8 mouse cellular contexts compared by ENCODE assay signal in the genomic region with DNA sequence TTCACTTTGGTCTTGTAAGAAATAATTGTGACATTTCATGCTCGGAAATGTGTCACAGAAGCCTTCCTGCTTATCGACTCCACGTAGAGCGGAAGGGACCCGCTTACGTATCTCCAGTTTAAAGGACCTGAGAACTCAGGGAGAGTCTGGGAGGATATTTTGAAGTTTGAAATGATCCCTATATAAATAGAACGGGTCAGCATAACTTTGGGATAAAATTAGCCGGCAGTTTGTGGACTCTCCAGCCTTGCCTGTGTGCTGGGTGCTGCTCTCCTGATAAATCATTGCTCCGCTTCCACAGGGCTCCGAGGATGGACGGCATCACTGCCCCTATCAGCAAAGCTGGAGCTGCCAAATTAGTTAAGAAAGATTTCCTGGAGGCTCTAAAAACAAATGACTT. TPM values are rescaled to one million over a fixed set of nuclear protein-coding genes. Genes with fewer than 3 reads are reported as not detected.
DNase-seq lines count a peak whose midpoint lies in the region; ATAC-seq and TF ChIP-seq lines count a peak whose summit lies in the region.

No protein-coding gene starts in this region.

- H3K4me2 ChIP-seq in stomach, postnatal 0 days (replicated peaks; ENCODE audit: low read depth), result peak overlapping the region; percentile 54

- intact Hi-C loops in heart, postnatal 10 days (cut with DNase I), result no loop called here

- TF ChIP-seq POLR2A in bone marrow macrophage, adult 2 months (IDR thresholded peaks at IDR 0.05; ENCODE audit: borderline replicate concordance, low read depth, low read length), result no peak
- no peak for TF ChIP-seq POLR2A in liver, adult 2 months (IDR thresholded peaks at IDR 0.05; ENCODE audit: extremely low read depth, insufficient read depth, low read length)

- H3K36me3 ChIP-seq in embryonic facial prominence, embryonic 10.5 days (replicated peaks), result no peaks in the 10 kb centered on the region
- H3K36me3 ChIP-seq in liver, adult 2 months (ENCODE audit: control insufficient read depth, insufficient read depth, low read length), result no peaks in the 10 kb centered on the region
- H3K36me3 ChIP-seq in stomach, postnatal 0 days (ENCODE audit: control insufficient read depth, insufficient read depth, low read length), result no peaks in the 10 kb centered on the region

- no peaks in the 10 kb centered on the region for H3K9me3 ChIP-seq in embryonic facial prominence, embryonic 10.5 days
- H3K9me3 ChIP-seq in stomach, postnatal 0 days (ENCODE audit: control insufficient read depth, low read length), result no peaks in the 10 kb centered on the region

- no peak overlapping the region for H3K27ac ChIP-seq in bone marrow macrophage, adult 2 months (ENCODE audit: insufficient read depth, low read depth, low read length)
- H3K27ac ChIP-seq in embryonic facial prominence, embryonic 10.5 days (replicated peaks), result peak overlapping the region; percentile 81
- H3K27ac ChIP-seq in liver, adult 2 months (replicated peaks; ENCODE audit: insufficient read depth, low read depth, low read length), result no peak overlapping the region
- no peak overlapping the region for H3K27ac ChIP-seq in stomach, postnatal 0 days (replicated peaks)

- WGBS in embryonic facial prominence, embryonic 10.5 days, result 14% methylated on average over 11 of the region's 11 CpGs
- 2% methylated on average over 11 of the region's 11 CpGs for WGBS in liver, adult 2 months
- WGBS in stomach, postnatal 0 days, result 3% methylated on average over 11 of the region's 11 CpGs

- TF ChIP-seq EP300 in stomach, postnatal 0 days (optimal IDR thresholded peaks at IDR 0.05), result no peak

- H3K4me1 ChIP-seq in bone marrow macrophage, adult 2 months (ENCODE audit: control insufficient read depth, insufficient read depth, low read length), result no peaks in the 10 kb centered on the region
- peaks cover 48% of the 10 kb centered on the region for H3K4me1 ChIP-seq in embryonic facial prominence, embryonic 10.5 days
- H3K4me1 ChIP-seq in liver, adult 2 months (ENCODE audit: control insufficient read depth, insufficient read depth, low read length), result peaks cover 4% of the 10 kb centered on the region; the same call in 1 of the 2 replicates
- H3K4me1 ChIP-seq in stomach, postnatal 0 days (replicated peaks; ENCODE audit: control insufficient read depth, insufficient read depth), result peaks cover 6% of the 10 kb centered on the region; the same call in 1 of the 2 replicates

- TF ChIP-seq CTCF in bone marrow macrophage, adult 2 months (IDR thresholded peaks at IDR 0.05; ENCODE audit: low read depth, low read length), result no peak
- no peak for TF ChIP-seq CTCF in liver, adult 2 months (IDR thresholded peaks at IDR 0.05; ENCODE audit: low read depth, low read length)
- TF ChIP-seq CTCF in stomach, postnatal 0 days (IDR thresholded peaks at IDR 0.05; ENCODE audit: low read depth), result no peak

- no peak for ATAC-seq in stomach, postnatal 0 days (ENCODE audit: low FRiP score, low TSS enrichment)

- no peak overlapping the region for H3K9ac ChIP-seq in liver, adult 2 months (ENCODE audit: low read depth, low read length)
- H3K9ac ChIP-seq in stomach, postnatal 0 days (ENCODE audit: low read length), result 0 out of 2 replicates have a peak overlapping the region, but pooled peaks have one; percentile 41

- no peaks in the 10 kb centered on the region for H3K27me3 ChIP-seq in embryonic facial prominence, embryonic 10.5 days (replicated peaks; ENCODE audit: low read depth, poor library complexity, severe bottlenecking)
- no peaks in the 10 kb centered on the region for H3K27me3 ChIP-seq in liver, adult 2 months (ENCODE audit: control insufficient read depth, insufficient read depth, low read length)
- H3K27me3 ChIP-seq in stomach, postnatal 0 days (ENCODE audit: control insufficient read depth, insufficient read depth, low read length), result no peaks in the 10 kb centered on the region

- peak; percentile 39 for DNase-seq in embryonic facial prominence, embryonic 10.5 days (ENCODE audit: low spot score)
- DNase-seq in heart, postnatal 10 days, result peak; percentile 64
- DNase-seq in liver, adult 2 months (ENCODE audit: extremely low read depth, low read depth, low spot score), result peak; percentile 30
- DNase-seq in stomach, postnatal 0 days (ENCODE audit: low spot score), result no peak
- DNase-seq in cerebellum, postnatal 36 days, result no peak
- no peak for DNase-seq in adrenal gland, postnatal 25 days
- DNase-seq in thymus, postnatal 4 days, result no peak

- no peaks in the 10 kb centered on the region for H3K79me2 ChIP-seq in liver, adult 2 months (ENCODE audit: control insufficient read depth, insufficient read depth, low read length)

- peak overlapping the region; percentile 11; the same call in 1 of the 2 replicates for H3K4me3 ChIP-seq in bone marrow macrophage, adult 2 months (ENCODE audit: insufficient read depth, low read length)
- H3K4me3 ChIP-seq in embryonic facial prominence, embryonic 10.5 days, result peak overlapping the region; percentile 54
- peak overlapping the region; percentile 13; the same call in 1 of the 2 replicates for H3K4me3 ChIP-seq in liver, adult 2 months (ENCODE audit: insufficient read depth, low read depth, low read length)
- peak overlapping the region; percentile 35 for H3K4me3 ChIP-seq in stomach, postnatal 0 days (ENCODE audit: low read depth, low read length)

RNA-seq across cellular contexts. Expression of a gene that starts 7.1 kb away (rescaled TPM):
- 1.1 and 1.4 TPM in 2 replicates for polyA plus RNA-seq in bone marrow macrophage, adult 2 months (2012; ENCODE audit: insufficient read depth, insufficient read length, missing spikeins)
- polyA plus RNA-seq in embryonic facial prominence, embryonic 10.5 days (2016; fragmentation: Nextera tagmentation; extraction: Ambion mirVana), result 69.0 and 70.1 TPM in 2 replicates
- total RNA-seq in heart, postnatal 10 days (2021), result 10 to 100 TPM in 1 of 2 experiments, 1 to 10 TPM in 1; 6.5 to 11.9 TPM
- total RNA-seq in liver, adult 2 months (2014; rRNA removed), result 0.18 and 0.27 TPM in 2 replicates
- polyA plus RNA-seq in liver, adult 2 months (2012; rRNA removed), result 0.05 and 0.31 TPM in 2 replicates
- 1.1 and 1.5 TPM in 2 replicates for polyA plus RNA-seq in stomach, postnatal 0 days (2015; fragmentation: Nextera tagmentation; extraction: Ambion mirVana)
- 2.6 and 3.5 TPM in 2 replicates for total RNA-seq in adrenal gland, postnatal 25 days (2021)

Comparison
In these comparisons a context has a peak if more than half of its experiments do, and no peak if none do; other contexts are left out.
1. DNase-seq: peak in embryonic facial prominence, embryonic 10.5 days (single experiment), heart, postnatal 10 days (2 of 2) and liver, adult 2 months (single experiment); none in stomach, postnatal 0 days (single experiment), cerebellum, postnatal 36 days (0 of 2), adrenal gland, postnatal 25 days (single experiment) and thymus, postnatal 4 days (single experiment).
2. RNA of a gene that starts 7.1 kb away (polyA plus RNA-seq): 69.0 to 70.1 TPM in embryonic facial prominence, embryonic 10.5 days; 1.1 to 1.5 TPM in stomach, postnatal 0 days, 1.1 to 1.4 TPM in bone marrow macrophage, adult 2 months and 0.05 to 0.31 TPM in liver, adult 2 months; every median in the first group is over 10 times any median in the second.
3. Peak in every context shown above with its lines, with median percentiles within 50 percentile points of each other: H3K4me3 ChIP-seq.